Mouse (Mus musculus): ENCODE data around the gene Olfr143. TPM values are rescaled to one million over a fixed set of nuclear protein-coding genes. Genes with fewer than 3 reads are reported as not detected.

Olfr143 gene
- not detected for total RNA-seq (2021)
- long read RNA-seq, experiment 1 = 0 reads
- long read RNA-seq, experiment 2 = 0 reads

- no peak for DNase-seq
These were observed at the start of gene Olfr143 for GRCm38 (mm10) chr9:38252474-38252873. TSS of gene Olfr143 (plus strand) at chr9:38252774.

- no peak for DNase-seq
These were observed 44.5 kb upstream of the Olfr143 start, which contains the start of gene Olfr893 for GRCm38 (mm10) chr9:38208065-38208464. TSS of gene Olfr893 (plus strand) at chr9:38208365.

- DNase-seq = no peak
These were observed 34.8 kb upstream of the Olfr143 start, which contains the start of gene Olfr894 for GRCm38 (mm10) chr9:38217755-38218154. TSS of gene Olfr894 (plus strand) at chr9:38218055.

GRCm38 (mm10) chr9:38267551-38267950 lies 15.0 kb downstream of the Olfr143 start, which contains the start of gene Olfr895:
TSS of gene Olfr895 (plus strand) at chr9:38267851.
- no peak for DNase-seq

GRCm38 (mm10) chr9:38290807-38291206 lies 38.2 kb downstream of the Olfr143 start, which contains the start of gene Olfr896-ps1:
TSS of gene Olfr896-ps1 (plus strand) at chr9:38291107.
- DNase-seq = no peak

Other genes starting within 250 kb of the Olfr143 start
- not detected for gene Olfr883, start 227.0 kb upstream of the Olfr143 start, total RNA-seq (2021)
- not detected for gene Olfr884, start 206.2 kb upstream of the Olfr143 start, total RNA-seq (2021)
- not detected for gene Olfr885, start 191.5 kb upstream of the Olfr143 start, total RNA-seq (2021)
- gene Olfr887, start 168.7 kb upstream of the Olfr143 start, total RNA-seq (2021) = not detected
- not detected for gene Olfr888, start 144.6 kb upstream of the Olfr143 start, total RNA-seq (2021)
- not detected for gene Olfr889, start 137.6 kb upstream of the Olfr143 start, total RNA-seq (2021)
- not detected for gene Olfr890, start 110.3 kb upstream of the Olfr143 start, total RNA-seq (2021)
- not detected for gene Olfr891, start 72.0 kb upstream of the Olfr143 start, total RNA-seq (2021)
- not detected for gene Olfr893, start 44.4 kb upstream of the Olfr143 start, total RNA-seq (2021)
- gene Olfr894, start 34.7 kb upstream of the Olfr143 start, total RNA-seq (2021) = not detected
- gene Olfr895, start 15.1 kb downstream of the Olfr143 start, total RNA-seq (2021) = not detected
- not detected for gene Olfr896-ps1, start 38.3 kb downstream of the Olfr143 start, total RNA-seq (2021)
- not detected for gene Olfr25, start 76.3 kb downstream of the Olfr143 start, total RNA-seq (2021)
- not detected for gene Olfr898, start 95.6 kb downstream of the Olfr143 start, total RNA-seq (2021)
- not detected for gene Olfr250, start 114.1 kb downstream of the Olfr143 start, total RNA-seq (2021)
- not detected for gene Olfr251, start 124.3 kb downstream of the Olfr143 start, total RNA-seq (2021)
- not detected for gene Olfr147, start 148.9 kb downstream of the Olfr143 start, total RNA-seq (2021)
- not detected for gene Olfr901, start 176.7 kb downstream of the Olfr143 start, total RNA-seq (2021)
- gene Olfr902, start 194.9 kb downstream of the Olfr143 start, total RNA-seq (2021) = not detected
- gene Olfr904, start 210.4 kb downstream of the Olfr143 start, total RNA-seq (2021) = not detected
- gene Olfr905, start 218.3 kb downstream of the Olfr143 start, total RNA-seq (2021) = not detected
- gene Olfr906, start 234.3 kb downstream of the Olfr143 start, total RNA-seq (2021) = not detected
- not detected for gene Olfr907, start 243.0 kb downstream of the Olfr143 start, total RNA-seq (2021)

Measured in heart, adult 18-20 months (tissue).